Mouse (Mus musculus) lung, adult 2 months (tissue): ENCODE results near the gene Samd15.
"Not testable (repeated sequence)": the region's sequence is repeated elsewhere in the genome, so short reads cannot be mapped to it uniquely, and the experiment has no call there.

Experiments
- CTCF ChIP-seq: fragments of 200-500 bp; IDR thresholded peaks from 2 replicates; pipeline ENCODE4 v1.5.1; 2011; ENCODE audit warnings: mild to moderate bottlenecking, low read length, control low read depth; ENCODE audit not compliant: insufficient read depth
- POLR2A ChIP-seq: fragments of 200-500 bp; IDR thresholded peaks from 2 replicates; pipeline ENCODE4 v1.6.1; 2011; ENCODE audit warnings: low read depth, mild to moderate bottlenecking, control low read depth, low read length, borderline replicate concordance; ENCODE audit errors: extremely low read depth

DNA sequence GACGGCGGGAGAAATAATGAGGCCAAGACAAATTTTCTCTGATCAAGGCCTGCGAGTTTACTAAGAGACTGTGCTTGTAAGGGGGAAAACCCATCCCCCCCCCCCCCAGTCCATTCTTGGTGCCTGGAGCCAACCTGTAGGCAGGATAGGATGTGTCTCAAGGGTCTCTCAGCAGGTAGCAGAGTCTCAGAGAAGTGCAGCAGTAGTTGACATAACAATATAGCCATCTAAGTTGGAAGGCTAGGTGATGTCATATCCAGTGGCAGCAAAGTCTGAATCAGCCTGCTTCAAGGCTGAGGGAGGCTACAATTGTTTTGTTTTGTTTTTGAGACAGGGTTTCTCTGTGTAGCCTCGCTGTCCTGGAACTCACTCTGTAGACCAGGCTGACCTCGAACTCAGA is 6.3 kb downstream of the Samd15 start:
- not testable (repeated sequence) for TF ChIP-seq POLR2A, CTCF
